Mouse (Mus musculus): Measurements from ENCODE around the gene Dse. TPM values are rescaled to one million over a fixed set of nuclear protein-coding genes. Genes with fewer than 3 reads are reported as not detected.
A peak's percentile ranks its signal among the peaks of the same experiment; 100 is the strongest.

Gene Dse
- polyA plus RNA-seq, 1 experiment from 2014 or later: 8.1 TPM

- Histone ChIP-seq H3K4me3 (no peak overlapping the region), H3K9ac (no peak overlapping the region), H3K4me1 (replicated peaks) (no peaks in the 10 kb centered on the region), H3K4me2 (no peak overlapping the region), H3K27ac (no peak overlapping the region), H3K36me3 (peaks cover 7% of the 10 kb centered on the region), H3K9me3 (no peaks in the 10 kb centered on the region), H3K27me3 (no peaks in the 10 kb centered on the region)
- no peak for ATAC-seq (ENCODE audit: low FRiP score)
- 86% methylated on average over 3 of the region's 3 CpGs for WGBS
These were observed 55.7 kb downstream of the Dse start for GRCm38 (mm10) chr10:34151827-34152226.

- Histone ChIP-seq H3K4me3 (no peak overlapping the region), H3K4me1 (replicated peaks) (no peaks in the 10 kb centered on the region), H3K27me3 (no peaks in the 10 kb centered on the region), H3K27ac (no peak overlapping the region), H3K36me3 (peaks cover 7% of the 10 kb centered on the region), H3K9ac (no peak overlapping the region), H3K9me3 (no peaks in the 10 kb centered on the region), H3K4me2 (no peak overlapping the region)
- whole genome bisulfite sequencing: 55% methylated on average over 6 of the region's 6 CpGs
- ATAC-seq (ENCODE audit: low FRiP score): no peak
These were observed 57.1 kb downstream of the Dse start for GRCm38 (mm10) chr10:34150454-34150853.

- H3K27me3 ChIP-seq: no peaks in the 10 kb centered on the region
- no peak overlapping the region for H3K4me2 ChIP-seq
- H3K9ac ChIP-seq: no peak overlapping the region
- H3K4me1 ChIP-seq (replicated peaks): no peaks in the 10 kb centered on the region
- WGBS: 81% methylated on average over 3 of the region's 3 CpGs
- peaks cover 7% of the 10 kb centered on the region for H3K36me3 ChIP-seq
- no peak for ATAC-seq (ENCODE audit: low FRiP score)
- no peak overlapping the region for H3K27ac ChIP-seq
- H3K4me3 ChIP-seq: no peak overlapping the region
- no peaks in the 10 kb centered on the region for H3K9me3 ChIP-seq
These were observed 57.7 kb downstream of the Dse start for GRCm38 (mm10) chr10:34149772-34150171.

- Histone ChIP-seq H3K4me1 (replicated peaks) (no peaks in the 10 kb centered on the region), H3K9ac (no peak overlapping the region), H3K27ac (no peak overlapping the region), H3K27me3 (no peaks in the 10 kb centered on the region), H3K4me3 (no peak overlapping the region), H3K36me3 (no peaks in the 10 kb centered on the region), H3K9me3 (no peaks in the 10 kb centered on the region), H3K4me2 (no peak overlapping the region)
- ATAC-seq (ENCODE audit: low FRiP score): no peak
- WGBS: 93% methylated on average over 2 of the region's 2 CpGs
These were observed 65.8 kb downstream of the Dse start for GRCm38 (mm10) chr10:34141693-34142092.

- Histone ChIP-seq H3K27ac (no peak overlapping the region), H3K4me2 (no peak overlapping the region), H3K9me3 (no peaks in the 10 kb centered on the region), H3K4me1 (replicated peaks) (no peaks in the 10 kb centered on the region), H3K36me3 (no peaks in the 10 kb centered on the region), H3K4me3 (no peak overlapping the region), H3K9ac (no peak overlapping the region), H3K27me3 (no peaks in the 10 kb centered on the region)
- ATAC-seq (ENCODE audit: low FRiP score): no peak
- WGBS: 80% methylated on average over 4 of the region's 4 CpGs
These were observed 67.7 kb downstream of the Dse start for GRCm38 (mm10) chr10:34139768-34140167.

- Histone ChIP-seq H3K4me1 (replicated peaks) (no peaks in the 10 kb centered on the region), H3K9me3 (no peaks in the 10 kb centered on the region), H3K36me3 (no peaks in the 10 kb centered on the region), H3K4me2 (no peak overlapping the region), H3K27ac (no peak overlapping the region), H3K27me3 (no peaks in the 10 kb centered on the region), H3K9ac (no peak overlapping the region), H3K4me3 (no peak overlapping the region)
- no peak for ATAC-seq (ENCODE audit: low FRiP score)
- WGBS: 75% methylated on average over 6 of the region's 6 CpGs
These were observed 69.5 kb downstream of the Dse start for GRCm38 (mm10) chr10:34138027-34138426.

GRCm38 (mm10) chr10:34136432-34136831, 71.1 kb downstream of the Dse start:
- no peak overlapping the region for H3K27ac ChIP-seq
- 13% methylated on average over 6 of the region's 6 CpGs for WGBS
- H3K9ac ChIP-seq: no peak overlapping the region
- H3K36me3 ChIP-seq: no peaks in the 10 kb centered on the region
- H3K4me1 ChIP-seq (replicated peaks): no peaks in the 10 kb centered on the region
- no peak overlapping the region for H3K4me2 ChIP-seq
- no peaks in the 10 kb centered on the region for H3K9me3 ChIP-seq
- no peak for ATAC-seq (ENCODE audit: low FRiP score)
- no peak overlapping the region for H3K4me3 ChIP-seq
- H3K27me3 ChIP-seq: no peaks in the 10 kb centered on the region

GRCm38 (mm10) chr10:34131356-34131755, 76.2 kb downstream of the Dse start:
- H3K9ac ChIP-seq: no peak overlapping the region
- H3K27ac ChIP-seq: no peak overlapping the region
- no peak for ATAC-seq (ENCODE audit: low FRiP score)
- H3K27me3 ChIP-seq: 0 out of 2 replicates have a peak, but pooled peaks cover 2% of the 10 kb centered on the region
- H3K9me3 ChIP-seq: no peaks in the 10 kb centered on the region
- no peaks in the 10 kb centered on the region for H3K36me3 ChIP-seq
- 85% methylated on average over 2 of the region's 2 CpGs for WGBS
- H3K4me1 ChIP-seq (replicated peaks): peaks cover 8% of the 10 kb centered on the region; the same call in 1 of the 2 replicates
- no peak overlapping the region for H3K4me2 ChIP-seq
- H3K4me3 ChIP-seq: no peak overlapping the region

- ATAC-seq (ENCODE audit: low FRiP score): no peak
- 85% methylated on average over 6 of the region's 6 CpGs for WGBS
- Histone ChIP-seq H3K27me3 (0 out of 2 replicates have a peak, but pooled peaks cover 2% of the 10 kb centered on the region), H3K4me1 (replicated peaks) (peaks cover 8% of the 10 kb centered on the region; the same call in 1 of the 2 replicates), H3K9me3 (no peaks in the 10 kb centered on the region), H3K27ac (no peak overlapping the region), H3K36me3 (no peaks in the 10 kb centered on the region), H3K9ac (no peak overlapping the region), H3K4me2 (no peak overlapping the region), H3K4me3 (no peak overlapping the region)
These were observed 79.1 kb downstream of the Dse start for GRCm38 (mm10) chr10:34128391-34128790.

- Histone ChIP-seq H3K4me3 (peak within 1 kb of the TSS; percentile 56), H3K4me2 (peak within 1 kb of the TSS; percentile 77), H3K27ac (no peak within 1 kb of the TSS), H3K27me3 (0 out of 2 replicates have a peak, but pooled peaks cover 2% of the 10 kb centered on the region), H3K9ac (peak within 1 kb of the TSS; percentile 77), H3K9me3 (no peaks in the 10 kb centered on the region), H3K36me3 (no peaks in the 10 kb centered on the region), H3K4me1 (replicated peaks) (peaks cover 8% of the 10 kb centered on the region; the same call in 1 of the 2 replicates)
- ATAC-seq (ENCODE audit: low FRiP score): peak; percentile 88
- 19% methylated on average over 44 of the region's 44 CpGs for WGBS
These were observed 79.8 kb downstream of the Dse start, which contains the start of gene Calhm6 for GRCm38 (mm10) chr10:34127392-34128378. Calhm6 (minus strand) TSS chr10:34127984.

- WGBS: 89% methylated on average over 2 of the region's 2 CpGs
- no peaks in the 10 kb centered on the region for H3K36me3 ChIP-seq
- H3K4me1 ChIP-seq (replicated peaks): no peaks in the 10 kb centered on the region
- no peaks in the 10 kb centered on the region for H3K9me3 ChIP-seq
- no peak overlapping the region for H3K27ac ChIP-seq
- no peak for ATAC-seq (ENCODE audit: low FRiP score)
- H3K4me2 ChIP-seq: no peak overlapping the region
- no peak overlapping the region for H3K4me3 ChIP-seq
- H3K27me3 ChIP-seq: no peaks in the 10 kb centered on the region
- H3K9ac ChIP-seq: no peak overlapping the region
These were observed 89.1 kb downstream of the Dse start for GRCm38 (mm10) chr10:34118421-34118820.

- no peak overlapping the region for H3K4me3 ChIP-seq
- H3K4me1 ChIP-seq (replicated peaks): no peaks in the 10 kb centered on the region
- no peaks in the 10 kb centered on the region for H3K27me3 ChIP-seq
- H3K36me3 ChIP-seq: no peaks in the 10 kb centered on the region
- no peak overlapping the region for H3K27ac ChIP-seq
- ATAC-seq (ENCODE audit: low FRiP score): no peak
- H3K4me2 ChIP-seq: no peak overlapping the region
- no peak overlapping the region for H3K9ac ChIP-seq
- no peaks in the 10 kb centered on the region for H3K9me3 ChIP-seq
These were observed 89.7 kb downstream of the Dse start for GRCm38 (mm10) chr10:34117770-34118169.

GRCm38 (mm10) chr10:34117131-34117530, 90.4 kb downstream of the Dse start:
- no peak overlapping the region for H3K4me2 ChIP-seq
- no peaks in the 10 kb centered on the region for H3K27me3 ChIP-seq
- no peaks in the 10 kb centered on the region for H3K36me3 ChIP-seq
- no peak overlapping the region for H3K9ac ChIP-seq
- H3K9me3 ChIP-seq: no peaks in the 10 kb centered on the region
- ATAC-seq (ENCODE audit: low FRiP score): no peak
- no peaks in the 10 kb centered on the region for H3K4me1 ChIP-seq (replicated peaks)
- WGBS: 76% methylated on average over 3 of the region's 3 CpGs
- no peak overlapping the region for H3K27ac ChIP-seq
- H3K4me3 ChIP-seq: no peak overlapping the region

Measured in hindbrain, embryonic 13.5 days (tissue).